Mouse (Mus musculus) cortical plate, adult 2 months (tissue): Measurements from ENCODE around the gene Spink4.

Experiments
- CTCF ChIP-seq: fragments of 200-500 bp; IDR thresholded peaks from 2 replicates; pipeline ENCODE4 v1.5.1; 2011; ENCODE audit warnings: mild to moderate bottlenecking, control low read depth, low read length; ENCODE audit not compliant: insufficient read depth; ENCODE audit errors: extremely low read depth
- POLR2A ChIP-seq: fragments of 200-500 bp; IDR thresholded peaks from 2 replicates; pipeline ENCODE4 v1.6.1; 2011; ENCODE audit warnings: mild to moderate bottlenecking, low read length, control low read depth; ENCODE audit not compliant: insufficient read depth; ENCODE audit errors: extremely low read depth

DNA sequence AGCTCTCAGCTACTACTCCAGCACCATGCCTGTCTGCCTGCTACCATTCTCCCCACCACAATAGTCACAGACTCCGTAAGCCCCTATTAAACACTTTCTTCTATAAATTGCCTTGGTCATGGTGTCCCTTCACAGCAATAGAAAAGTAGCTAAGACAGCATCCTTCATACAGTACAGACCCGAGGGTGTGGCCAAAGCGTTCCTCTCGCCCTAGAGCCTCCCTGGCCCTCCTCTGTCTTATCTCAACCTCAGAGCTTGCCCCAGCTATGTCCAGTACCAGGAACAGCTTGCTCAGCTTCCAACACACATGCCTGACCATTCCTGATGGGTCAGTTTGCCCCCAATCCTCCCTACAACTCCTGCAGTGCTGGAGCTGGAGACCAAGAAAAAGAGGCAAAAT lies 19.2 kb upstream of the Spink4 start:
- TF ChIP-seq POLR2A (no peak), CTCF (no peak)
